In genomic region chr9:109969792-109970336, GRCm38 (mm10) we compare ENCODE assay signal across 29 mouse cellular contexts. TPM values are rescaled to one million over a fixed set of nuclear protein-coding genes. Genes with fewer than 3 reads are reported as not detected.
DNase-seq lines count a peak whose midpoint lies in the region; ATAC-seq and TF ChIP-seq lines count a peak whose summit lies in the region.
"Had no signal": no experiment of that assay in that cellular context is flagged by ENCODE, and none has a peak within 500 bp of the region (broad histone marks: within the 10 kb centered on the region; RNA-seq: fewer than 3 reads in every experiment).

No protein-coding gene starts in this region.

- ATAC-seq in forebrain, postnatal 0 days: no peak
- ATAC-seq in forebrain, embryonic 11.5 days (replicated peaks; ENCODE audit: low FRiP score): no peak
- peak; percentile 47; the same call in 1 of the 2 replicates for ATAC-seq in intestine, embryonic 16.5 days
- ATAC-seq in intestine, embryonic 15.5 days: no peak
- peak; percentile 37; the same call in 1 of the 2 replicates for ATAC-seq in megakaryocyte-erythroid progenitor cell, adult 5-6 weeks (replicated peaks; ENCODE audit: low FRiP score, low TSS enrichment, poor library complexity, severe bottlenecking)
- ATAC-seq: midbrain, embryonic 13.5 days had no signal

- H3K4me3 ChIP-seq in forebrain, postnatal 0 days (ENCODE audit: low read depth, low read length): no peak overlapping the region
- H3K4me3 ChIP-seq in forebrain, embryonic 11.5 days (ENCODE audit: low read depth, low read length): no peak overlapping the region
- H3K4me3 ChIP-seq in intestine, embryonic 16.5 days (ENCODE audit: low read length): no peak overlapping the region
- H3K4me3 ChIP-seq in intestine, embryonic 15.5 days (replicated peaks): no peak overlapping the region
- H3K4me3 ChIP-seq in kidney, adult 2 months (ENCODE audit: insufficient read depth, low read depth, low read length): no peak overlapping the region
- H3K4me3 ChIP-seq: embryonic facial prominence, embryonic 10.5 days; embryonic facial prominence, embryonic 15.5 days; heart, adult 2 months; heart, embryonic 12.5 days; limb, embryonic 12.5 days; liver, embryonic 15.5 days; megakaryocyte, embryonic 14.5 days; midbrain, embryonic 13.5 days; stomach, embryonic 15.5 days had no signal

- H3K9ac ChIP-seq in forebrain, postnatal 0 days: no peak overlapping the region
- no peak overlapping the region for H3K9ac ChIP-seq in forebrain, embryonic 11.5 days (ENCODE audit: low read length)
- H3K9ac ChIP-seq in intestine, embryonic 16.5 days (ENCODE audit: low read depth, low read length): no peak overlapping the region; the same call in 1 of the 2 replicates
- no peak overlapping the region for H3K9ac ChIP-seq in intestine, embryonic 15.5 days
- H3K9ac ChIP-seq: embryonic facial prominence, embryonic 15.5 days; heart, embryonic 12.5 days; hindbrain, embryonic 14.5 days; limb, embryonic 12.5 days; liver, embryonic 15.5 days; lung, embryonic 14.5 days; midbrain, embryonic 13.5 days; stomach, embryonic 15.5 days had no signal

- no peak for TF ChIP-seq CTCF in forebrain, postnatal 0 days (IDR thresholded peaks at IDR 0.05; ENCODE audit: low read depth)
- TF ChIP-seq CTCF in kidney, adult 2 months (conservative IDR thresholded peaks at IDR 0.05; ENCODE audit: insufficient read depth, insufficient read length, low read depth, low read length): no peak

- no peak overlapping the region for H3K27ac ChIP-seq in forebrain, postnatal 0 days (ENCODE audit: low read depth, low read length)
- H3K27ac ChIP-seq in forebrain, embryonic 11.5 days (ENCODE audit: low read depth, low read length): no peak overlapping the region
- H3K27ac ChIP-seq in intestine, embryonic 16.5 days (ENCODE audit: low read length): no peak overlapping the region
- no peak overlapping the region for H3K27ac ChIP-seq in intestine, embryonic 15.5 days
- H3K27ac ChIP-seq in kidney, adult 2 months (ENCODE audit: insufficient read depth, low read depth, low read length): no peak overlapping the region
- H3K27ac ChIP-seq: embryonic facial prominence, embryonic 10.5 days; embryonic facial prominence, embryonic 15.5 days; heart, adult 2 months; hindbrain, embryonic 14.5 days; kidney, postnatal 0 days; limb, embryonic 12.5 days; liver, embryonic 15.5 days; midbrain, embryonic 13.5 days; stomach, embryonic 15.5 days had no signal

- no peaks in the 10 kb centered on the region for H3K27me3 ChIP-seq in forebrain, postnatal 0 days (ENCODE audit: insufficient read depth, low read length)
- H3K27me3 ChIP-seq in forebrain, embryonic 11.5 days (ENCODE audit: control insufficient read depth, insufficient read depth, low read length): no peaks in the 10 kb centered on the region
- H3K27me3 ChIP-seq in intestine, embryonic 16.5 days (replicated peaks; ENCODE audit: control insufficient read depth, insufficient read depth, low read length): no peaks in the 10 kb centered on the region
- H3K27me3 ChIP-seq in intestine, embryonic 15.5 days (replicated peaks): no peaks in the 10 kb centered on the region
- no peaks in the 10 kb centered on the region for H3K27me3 ChIP-seq in kidney, adult 2 months (replicated peaks; ENCODE audit: control insufficient read depth, insufficient read depth, low read length)
- H3K27me3 ChIP-seq: embryonic facial prominence, embryonic 15.5 days; heart, embryonic 12.5 days; limb, embryonic 12.5 days; liver, embryonic 15.5 days; megakaryocyte, embryonic 14.5 days; midbrain, embryonic 13.5 days; stomach, embryonic 15.5 days had no signal

- no peak for TF ChIP-seq POLR2A in kidney, adult 2 months (IDR thresholded peaks at IDR 0.05; ENCODE audit: low read depth, low read length)

- peak; percentile 24 for DNase-seq in forebrain, postnatal 0 days
- no peak for DNase-seq in forebrain, embryonic 11.5 days (ENCODE audit: low spot score)
- DNase-seq in brain, adult 2 months (ENCODE audit: low read depth, low spot score): peak; percentile 27
- DNase-seq in T-cell, adult 2 months (ENCODE audit: low spot score): no peak
- DNase-seq in kidney, adult 2 months: no peak
- DNase-seq: adrenal gland, postnatal 14 days; B cell, adult 2 months; cerebellum, adult 11-12 months; cerebellum, postnatal 14 days; heart, adult 2 months; kidney, adult 8-10 months; kidney, postnatal 4 days; lung, embryonic 14.5 days; lung, postnatal 36 days; right cerebral cortex, postnatal 25 days; thymus, postnatal 14 days had no signal

- 67% methylated on average over 4 of the region's 4 CpGs for WGBS in forebrain, postnatal 0 days
- 95% methylated on average over 4 of the region's 4 CpGs for WGBS in forebrain, embryonic 11.5 days
- 66% methylated on average over 4 of the region's 4 CpGs for WGBS in intestine, embryonic 16.5 days
- WGBS in intestine, embryonic 15.5 days: 68% methylated on average over 4 of the region's 4 CpGs
- WGBS in kidney, adult 2 months: 72% methylated on average over 4 of the region's 4 CpGs

- peaks cover 11% of the 10 kb centered on the region; the same call in 1 of the 2 replicates for H3K4me1 ChIP-seq in forebrain, postnatal 0 days (ENCODE audit: insufficient read depth)
- H3K4me1 ChIP-seq in forebrain, embryonic 11.5 days (replicated peaks; ENCODE audit: control insufficient read depth, insufficient read depth, low read length): no peaks in the 10 kb centered on the region
- H3K4me1 ChIP-seq in intestine, embryonic 16.5 days (ENCODE audit: control insufficient read depth, insufficient read depth, low read length): peaks cover 3% of the 10 kb centered on the region; the same call in 1 of the 2 replicates
- 0 out of 2 replicates have a peak, but pooled peaks cover 2% of the 10 kb centered on the region for H3K4me1 ChIP-seq in intestine, embryonic 15.5 days (replicated peaks)
- H3K4me1 ChIP-seq in kidney, adult 2 months (ENCODE audit: control insufficient read depth, insufficient read depth, low read length): peaks cover 12% of the 10 kb centered on the region; the same call in 1 of the 2 replicates
- H3K4me1 ChIP-seq: embryonic facial prominence, embryonic 15.5 days; limb, embryonic 12.5 days; liver, embryonic 15.5 days; midbrain, embryonic 13.5 days; stomach, embryonic 15.5 days had no signal

- no peak overlapping the region for H3K4me2 ChIP-seq in forebrain, postnatal 0 days (ENCODE audit: low read depth)
- no peak overlapping the region for H3K4me2 ChIP-seq in forebrain, embryonic 11.5 days (ENCODE audit: low read depth, low read length, severe bottlenecking)
- no peak overlapping the region for H3K4me2 ChIP-seq in intestine, embryonic 16.5 days (ENCODE audit: low read depth, low read length)
- no peak overlapping the region for H3K4me2 ChIP-seq in intestine, embryonic 15.5 days (replicated peaks)
- H3K4me2 ChIP-seq: embryonic facial prominence, embryonic 15.5 days; heart, embryonic 12.5 days; hindbrain, embryonic 14.5 days; limb, embryonic 12.5 days; liver, embryonic 15.5 days; lung, embryonic 14.5 days; midbrain, embryonic 13.5 days; stomach, embryonic 15.5 days had no signal

- no peaks in the 10 kb centered on the region for H3K36me3 ChIP-seq in forebrain, postnatal 0 days (ENCODE audit: insufficient read depth)
- no peaks in the 10 kb centered on the region for H3K36me3 ChIP-seq in forebrain, embryonic 11.5 days (ENCODE audit: control insufficient read depth, insufficient read depth, low read length)
- H3K36me3 ChIP-seq in intestine, embryonic 16.5 days (ENCODE audit: control insufficient read depth, insufficient read depth, low read length): no peaks in the 10 kb centered on the region
- no peaks in the 10 kb centered on the region for H3K36me3 ChIP-seq in intestine, embryonic 15.5 days
- no peaks in the 10 kb centered on the region for H3K36me3 ChIP-seq in kidney, adult 2 months (ENCODE audit: control insufficient read depth, insufficient read depth, low read length)
- H3K36me3 ChIP-seq: embryonic facial prominence, embryonic 15.5 days; heart, embryonic 12.5 days; limb, embryonic 12.5 days; liver, embryonic 15.5 days; midbrain, embryonic 13.5 days; stomach, embryonic 15.5 days had no signal

- no peaks in the 10 kb centered on the region for H3K9me3 ChIP-seq in forebrain, postnatal 0 days (ENCODE audit: low read length)
- no peaks in the 10 kb centered on the region for H3K9me3 ChIP-seq in forebrain, embryonic 11.5 days (ENCODE audit: control insufficient read depth, low read length)
- H3K9me3 ChIP-seq in intestine, embryonic 16.5 days (ENCODE audit: control insufficient read depth, low read length): no peaks in the 10 kb centered on the region
- H3K9me3 ChIP-seq in intestine, embryonic 15.5 days: no peaks in the 10 kb centered on the region
- H3K9me3 ChIP-seq: embryonic facial prominence, embryonic 15.5 days; heart, embryonic 12.5 days; limb, embryonic 12.5 days; liver, embryonic 15.5 days; megakaryocyte, embryonic 14.5 days; midbrain, embryonic 13.5 days; stomach, embryonic 15.5 days had no signal

RNA-seq across cellular contexts. Expression of gene Map4, which starts 38.6 kb away (rescaled TPM):
- 226 and 237 TPM in 2 replicates for total RNA-seq in forebrain, postnatal 0 days (2014; rRNA removed)
- polyA plus RNA-seq in forebrain, postnatal 0 days (2015; fragmentation: Nextera tagmentation; extraction: Ambion mirVana): 158 and 201 TPM in 2 replicates
- polyA plus RNA-seq in forebrain, embryonic 11.5 days (2014; fragmentation: Nextera tagmentation; extraction: Ambion mirVana): 76.2 and 77.7 TPM in 2 replicates
- polyA plus RNA-seq in intestine, embryonic 16.5 days (2015; fragmentation: Nextera tagmentation; extraction: Ambion mirVana): 52.8 and 57.2 TPM in 2 replicates
- 53.0 and 54.4 TPM in 2 replicates for polyA plus RNA-seq in intestine, embryonic 15.5 days (2015; fragmentation: Nextera tagmentation; extraction: Ambion mirVana)
- 12.9 and 14.3 TPM in 2 replicates for total RNA-seq in megakaryocyte-erythroid progenitor cell, adult 5-6 weeks (2014; fragmentation: Nextera tagmentation)
- 7.8 and 12.8 TPM in 2 replicates for total RNA-seq in megakaryocyte-erythroid progenitor cell, adult 5-6 weeks (2017)
- 99.0 and 107 TPM in 2 replicates for polyA plus RNA-seq in kidney, adult 2 months (2012; rRNA removed)

Comparison
In these comparisons a context has a peak if more than half of its experiments do, and no peak if none do; other contexts are left out.
1. ATAC-seq: peak in intestine, embryonic 16.5 days (single experiment) and megakaryocyte-erythroid progenitor cell, adult 5-6 weeks (single experiment); none in forebrain, postnatal 0 days (single experiment), forebrain, embryonic 11.5 days (single experiment) and intestine, embryonic 15.5 days (single experiment).
2. DNase-seq: peak in forebrain, postnatal 0 days (single experiment) and brain, adult 2 months (single experiment); none in forebrain, embryonic 11.5 days (single experiment), T-cell, adult 2 months (single experiment) and kidney, adult 2 months (single experiment).